Mouse (Mus musculus) retina, postnatal 7 days (tissue): ENCODE measurements at regions not wholly inside any gene's neighbourhood (a gene's known extent, or its start where the extent isn't known, plus 50 kb on each side); places are given as distances from the start of the nearest gene placed in this dataset.

Experiments
- DNase-seq: peaks from one replicate; pipeline ENCODE4 v3.0.0-alpha.2; 2012; ENCODE audit warnings: low read depth, low spot score

GRCm38 (mm10) chr4:9218380-9218779 is 979.5 kb upstream of the Car8 start:
- no peak for DNase-seq

GRCm38 (mm10) chr4:9208606-9209005 is 969.8 kb upstream of the Car8 start:
- no peak for DNase-seq

- no peak for DNase-seq
Observed at GRCm38 (mm10) chr4:9200012-9200411, 961.2 kb upstream of the Car8 start.

GRCm38 (mm10) chr4:9196435-9196834 is 957.6 kb upstream of the Car8 start:
- no peak for DNase-seq

GRCm38 (mm10) chr4:9193121-9193520 is 954.3 kb upstream of the Car8 start:
- DNase-seq: no peak

DNA sequence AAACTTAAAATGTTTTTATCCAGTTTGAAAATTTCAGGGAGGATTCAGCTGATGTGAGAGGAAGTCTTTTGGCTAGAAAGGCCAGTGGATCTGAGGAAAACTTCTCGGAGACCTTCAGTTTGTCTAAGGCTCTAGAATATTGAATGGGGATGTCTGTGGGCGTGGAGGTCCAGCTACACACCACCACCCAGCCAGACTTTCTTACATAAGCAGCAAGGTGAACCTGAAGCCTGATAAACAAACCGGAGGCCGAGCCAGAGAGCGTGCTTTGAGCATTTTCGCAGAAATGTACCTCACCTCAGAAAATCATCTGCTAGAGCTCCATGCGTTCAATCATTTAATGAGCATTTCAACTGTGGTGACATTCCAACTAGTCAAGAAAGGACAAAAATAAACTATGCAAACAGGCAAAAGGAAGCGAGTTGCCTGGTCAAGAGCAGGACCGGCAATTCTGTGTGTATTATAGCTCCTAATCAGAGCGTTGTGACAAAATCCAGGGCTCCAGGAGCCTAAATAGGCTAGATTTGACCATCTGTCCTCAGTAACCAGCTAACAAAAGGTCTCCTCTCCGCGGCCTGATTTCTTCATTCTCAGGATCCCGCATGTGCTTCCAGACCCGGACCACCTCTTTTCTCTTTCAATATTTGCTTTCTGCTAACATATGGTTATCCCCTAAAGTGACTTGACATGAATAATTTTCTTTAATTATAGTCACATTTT is 946.5 kb upstream of the Car8 start:
- no peak for DNase-seq

DNA sequence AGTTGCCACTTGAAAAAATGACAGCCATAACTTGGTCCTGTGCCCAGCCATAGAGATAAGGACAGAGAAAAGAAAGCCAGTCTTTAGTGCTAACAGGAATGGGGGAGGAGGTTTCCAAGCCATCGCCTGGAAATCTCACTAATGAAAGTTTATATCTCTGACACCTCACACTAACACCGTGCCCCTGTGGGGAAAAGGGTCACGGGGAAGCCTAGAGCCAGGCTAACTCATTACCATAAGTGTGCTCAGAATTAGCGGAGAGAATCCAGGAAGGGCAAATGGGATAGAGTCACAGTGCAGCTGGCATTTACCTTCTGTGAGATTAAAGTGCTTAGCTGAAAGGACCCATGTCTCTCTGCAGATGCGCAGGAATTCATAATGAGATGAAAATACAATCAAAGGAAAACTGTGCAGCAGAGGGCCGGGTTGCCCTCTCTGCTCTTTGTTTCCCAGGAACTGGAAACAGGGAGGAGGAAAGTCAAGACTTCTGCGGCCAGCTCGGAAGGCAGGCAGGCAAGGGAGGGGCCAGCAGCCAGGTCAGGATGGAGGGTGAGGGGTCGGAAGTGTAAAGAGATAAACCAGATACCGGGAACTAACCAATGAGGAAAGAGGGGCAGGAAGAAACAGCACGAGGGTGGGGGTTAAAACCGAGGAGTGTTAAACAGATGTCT is 945.7 kb upstream of the Car8 start:
- peak; percentile 29 for DNase-seq

- DNase-seq: no peak
Observed at GRCm38 (mm10) chr4:9174365-9174764, 935.5 kb upstream of the Car8 start.

- no peak for DNase-seq
Observed at GRCm38 (mm10) chr4:9162374-9162773, 923.5 kb upstream of the Car8 start.

DNA sequence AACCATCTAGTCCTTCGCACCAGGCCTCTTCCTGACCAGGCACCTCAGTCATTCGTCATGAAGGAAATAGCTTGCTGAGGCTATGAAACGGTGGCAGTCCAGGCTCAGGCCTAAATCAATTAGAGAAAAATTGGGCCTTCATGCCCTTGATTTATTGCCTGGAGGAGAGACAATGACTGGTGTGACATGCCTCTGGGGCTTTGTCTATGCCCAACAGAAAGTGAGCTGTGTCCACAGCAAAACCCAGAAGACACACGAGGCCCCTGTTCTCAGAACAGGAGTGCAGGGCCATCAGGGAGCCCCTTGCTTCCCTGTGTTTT is 922.9 kb upstream of the Car8 start:
- no peak for DNase-seq

DNA sequence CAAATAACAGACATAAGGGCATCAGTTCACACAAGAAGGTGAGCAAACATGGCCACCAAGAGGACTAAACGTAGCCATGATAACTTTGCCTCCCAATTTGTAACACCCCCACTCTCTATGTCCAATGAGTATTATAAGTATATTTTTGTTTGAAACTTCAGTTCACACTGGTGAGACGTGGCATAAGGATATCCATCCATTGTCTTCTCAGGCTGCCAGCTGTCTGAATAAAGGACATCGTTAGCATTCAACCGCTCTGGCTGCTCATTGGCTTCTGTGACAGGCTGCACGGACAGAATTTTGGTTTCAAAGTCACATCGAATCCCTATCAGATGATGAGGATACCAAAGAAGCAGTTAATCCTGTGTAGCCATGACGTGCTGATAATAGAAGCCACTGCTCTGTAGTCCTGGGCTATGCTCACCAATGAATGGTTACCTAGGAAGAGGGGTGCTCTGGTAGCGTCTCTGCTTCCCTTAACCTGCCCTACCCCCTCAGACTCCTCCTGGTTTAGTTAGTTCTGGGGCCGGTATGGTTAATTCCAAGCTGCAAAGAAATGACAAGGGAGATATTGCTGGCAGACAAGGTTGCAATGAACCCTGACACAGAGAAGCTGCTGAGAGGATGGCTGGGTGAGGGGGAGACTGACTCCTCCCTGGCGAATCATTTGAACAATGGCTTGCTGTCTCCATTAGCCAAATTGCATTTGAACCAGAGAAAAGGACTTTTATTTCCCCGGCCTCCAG is 922.4 kb upstream of the Car8 start:
- DNase-seq: no peak

DNA sequence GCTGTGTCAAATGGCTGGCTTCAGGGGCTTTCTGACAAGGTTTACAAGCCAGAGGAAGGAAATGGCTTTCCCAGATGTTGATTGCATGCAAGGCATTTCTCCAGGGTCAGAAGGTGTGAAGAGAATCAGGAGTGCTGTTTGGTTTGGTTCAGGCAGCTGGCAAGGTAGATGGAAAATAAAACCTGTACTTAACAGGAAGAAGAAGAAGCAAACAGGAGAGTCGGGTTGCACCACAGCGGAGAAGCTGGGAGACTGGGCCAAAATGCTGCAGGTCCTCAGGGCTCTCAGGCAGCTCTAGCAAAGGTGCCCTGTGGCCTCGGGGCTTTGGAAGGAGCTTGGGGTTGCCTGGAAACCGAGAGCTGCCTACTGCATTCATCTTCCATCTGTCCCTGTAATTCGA is 908.9 kb upstream of the Car8 start:
- DNase-seq: no peak

DNA sequence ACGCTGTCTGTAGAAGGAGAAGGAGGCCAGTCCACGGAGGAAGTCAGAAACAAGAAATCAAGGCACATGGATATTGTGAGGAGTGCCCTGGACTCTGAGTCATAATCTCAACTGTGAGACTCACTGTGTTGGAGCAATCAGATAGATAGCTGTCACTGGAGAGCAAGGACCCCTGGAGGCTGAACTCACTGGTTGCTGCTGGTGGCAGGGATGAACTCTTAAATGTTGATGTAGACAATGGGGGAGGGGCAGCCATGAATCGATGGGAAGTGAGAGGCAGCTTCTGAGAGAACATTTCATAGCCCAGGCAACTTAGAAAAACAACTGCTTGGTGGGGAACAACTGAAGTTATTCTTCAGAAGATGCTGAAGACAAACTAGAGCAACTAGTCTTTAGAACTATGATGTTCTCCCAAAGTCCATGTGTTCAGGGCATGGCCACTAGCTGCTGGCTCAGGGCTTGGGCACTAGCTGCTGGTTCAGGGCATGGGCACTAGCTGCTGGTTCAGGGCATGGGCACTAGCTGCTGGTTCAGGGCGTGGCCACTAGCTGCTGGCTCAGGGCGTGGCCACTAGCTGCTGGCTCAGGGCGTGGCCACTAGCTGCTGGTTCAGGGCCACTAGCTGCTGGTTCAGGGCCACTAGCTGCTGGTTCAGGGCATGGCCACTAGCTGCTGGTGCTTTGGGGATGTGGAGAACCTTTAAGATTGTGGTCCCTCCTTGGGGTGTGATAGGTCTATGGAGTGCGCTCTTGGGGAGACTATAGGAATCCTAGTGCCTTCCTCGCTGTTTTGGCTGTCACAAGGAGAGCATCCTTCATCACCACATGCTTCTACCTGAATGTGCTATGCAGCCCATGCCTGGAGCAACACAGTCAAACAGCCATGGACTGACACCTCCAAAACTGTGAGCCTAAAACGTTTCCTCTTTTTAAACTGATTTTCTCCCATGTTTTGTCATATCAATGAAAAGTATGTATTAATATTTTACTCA is 905.7 kb upstream of the Car8 start:
- DNase-seq: no peak

GRCm38 (mm10) chr4:9143087-9143486 is 904.2 kb upstream of the Car8 start:
- DNase-seq: no peak

DNA sequence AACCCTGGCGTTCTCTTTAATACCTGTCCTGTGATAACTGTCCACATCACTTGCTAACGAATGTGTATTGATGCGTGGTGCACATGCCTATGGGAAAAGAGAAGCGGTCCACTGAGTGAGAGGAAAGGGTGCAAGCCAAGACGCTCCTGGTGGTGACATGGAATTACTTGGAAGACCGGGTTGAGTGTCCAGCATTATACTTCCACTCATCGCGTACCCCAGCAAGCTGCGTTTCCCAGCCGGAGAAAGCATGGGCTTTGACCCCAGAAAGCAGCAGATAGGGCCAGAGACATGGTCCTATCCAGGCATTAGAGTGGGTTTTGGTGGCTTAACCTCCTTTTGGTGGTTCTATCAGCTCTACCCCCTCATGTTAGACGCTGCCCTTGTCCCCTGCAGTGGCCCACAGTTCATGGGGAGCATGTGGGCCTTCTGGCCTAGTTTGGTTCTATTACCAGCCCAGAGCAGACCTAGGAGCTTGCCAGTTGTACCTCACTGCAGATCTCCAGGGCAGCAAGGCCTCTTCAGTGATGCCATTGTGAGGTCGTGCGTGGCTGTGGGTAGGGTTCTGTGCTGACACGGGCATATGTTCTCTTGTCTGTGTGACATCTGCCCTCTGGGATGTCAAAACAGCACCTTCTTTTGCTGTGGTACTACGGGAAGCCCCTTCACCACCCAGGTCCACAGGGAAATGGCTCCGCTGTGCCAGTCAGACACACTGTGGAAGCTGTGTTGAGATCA is 903.3 kb upstream of the Car8 start:
- no peak for DNase-seq

DNA sequence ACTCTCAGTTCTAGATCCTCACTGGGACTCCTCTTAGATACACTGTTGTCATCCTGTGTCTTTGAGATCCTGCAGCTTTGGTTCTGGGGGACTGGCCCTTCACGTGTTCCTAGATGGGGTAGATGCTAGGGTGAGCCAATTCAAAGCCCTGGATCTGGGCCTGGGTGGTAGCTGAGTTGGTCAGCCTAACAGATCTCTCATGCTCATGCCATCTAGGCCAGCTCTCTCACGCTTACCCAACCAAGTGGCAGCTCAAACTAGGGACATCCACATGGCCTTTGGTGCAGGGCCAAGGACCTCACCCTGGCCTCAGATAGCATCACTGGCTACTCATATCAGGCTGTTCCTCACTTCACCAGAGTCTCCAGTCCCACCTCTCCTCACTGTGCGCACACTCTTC is 901.9 kb upstream of the Car8 start:
- no peak for DNase-seq

DNA sequence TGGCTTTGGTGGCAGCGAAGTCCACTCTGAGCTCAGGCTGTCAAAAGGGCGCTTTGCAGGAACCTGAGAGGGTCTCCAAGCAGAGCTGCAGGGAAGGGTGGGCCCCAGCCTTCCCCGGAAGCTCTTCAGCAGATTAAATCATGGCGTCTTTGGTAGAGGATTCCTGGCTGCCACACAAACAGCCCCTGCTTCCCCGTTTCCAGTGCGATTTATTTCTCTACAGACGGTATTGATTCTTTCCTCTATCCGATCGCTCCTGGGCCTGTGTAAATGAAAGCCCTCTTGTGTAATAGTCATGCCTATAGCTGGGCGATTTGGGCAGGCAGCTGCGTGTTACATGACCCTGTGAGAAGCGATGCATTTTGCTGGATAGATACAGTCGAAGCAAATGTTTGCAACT is 897.8 kb upstream of the Car8 start:
- DNase-seq: no peak

DNA sequence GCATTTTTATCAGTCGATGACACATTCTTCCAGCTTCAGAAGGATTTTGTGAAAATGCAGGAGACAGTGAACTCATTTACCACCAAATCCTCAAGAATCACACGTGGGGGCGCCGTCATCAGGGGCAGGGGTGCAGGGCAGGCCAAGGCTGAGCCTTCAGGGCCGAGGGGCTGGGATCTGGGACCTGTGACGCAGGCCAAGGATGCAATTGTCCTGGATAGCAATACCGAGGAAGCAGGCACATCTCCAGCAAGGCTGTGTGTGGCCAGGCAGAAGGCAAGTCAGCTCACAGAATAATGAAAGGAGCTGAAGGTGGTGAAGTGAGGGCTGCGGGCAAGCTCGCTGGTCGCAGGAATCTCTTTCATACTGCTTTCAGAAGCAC is 897.3 kb upstream of the Car8 start:
- DNase-seq: no peak

GRCm38 (mm10) chr4:9135481-9136187 is 896.8 kb upstream of the Car8 start:
- DNase-seq: peak; percentile 90

- no peak for DNase-seq
Observed at GRCm38 (mm10) chr4:9133695-9134094, 894.9 kb upstream of the Car8 start.
